Comparison of ENCODE assay signal across 12 mouse cellular contexts in genomic region chr9:69295826-69296225, GRCm38 (mm10).
"Had no signal": no experiment of that assay in that cellular context is flagged by ENCODE, and none has a peak within 500 bp of the region (broad histone marks: within the 10 kb centered on the region; RNA-seq: fewer than 3 reads in every experiment).

No protein-coding gene starts in this region.

- H3K4me3 ChIP-seq: hindbrain, embryonic 13.5 days; hindbrain, embryonic 15.5 days; intestine, embryonic 15.5 days; layer of hippocampus, adult 2 months; limb, embryonic 13.5 days; limb, embryonic 15.5 days; liver, embryonic 12.5 days had no signal

- H3K4me1 ChIP-seq: liver, embryonic 12.5 days had no signal

- ATAC-seq: hindbrain, postnatal 0 days; inflammation-experienced regulatory T-cells, adult 6 months; intestine, embryonic 15.5 days; intestine, postnatal 0 days; liver, embryonic 12.5 days had no signal

- H3K36me3 ChIP-seq: hindbrain, embryonic 13.5 days; hindbrain, embryonic 15.5 days; intestine, embryonic 15.5 days; limb, embryonic 13.5 days; limb, embryonic 15.5 days; liver, embryonic 12.5 days had no signal

- H3K9ac ChIP-seq: hindbrain, embryonic 13.5 days; hindbrain, embryonic 15.5 days; intestine, embryonic 15.5 days; limb, embryonic 13.5 days; limb, embryonic 15.5 days; liver, embryonic 12.5 days; liver, embryonic 14.5 days had no signal

- H3K27ac ChIP-seq: hindbrain, embryonic 13.5 days; hindbrain, embryonic 15.5 days; hindbrain, postnatal 0 days; intestine, embryonic 15.5 days; layer of hippocampus, adult 2 months; limb, embryonic 13.5 days; limb, embryonic 15.5 days; liver, embryonic 12.5 days; liver, embryonic 14.5 days had no signal

- H3K4me2 ChIP-seq: heart, embryonic 11.5 days; hindbrain, embryonic 13.5 days; hindbrain, embryonic 15.5 days; intestine, embryonic 15.5 days; limb, embryonic 13.5 days; limb, embryonic 15.5 days; liver, embryonic 12.5 days had no signal

- H3K9me3 ChIP-seq: hindbrain, embryonic 13.5 days; hindbrain, embryonic 15.5 days; intestine, embryonic 15.5 days; limb, embryonic 13.5 days; limb, embryonic 15.5 days; liver, embryonic 12.5 days had no signal
